ENCODE assay signal across 21 mouse cellular contexts in the genomic region with DNA sequence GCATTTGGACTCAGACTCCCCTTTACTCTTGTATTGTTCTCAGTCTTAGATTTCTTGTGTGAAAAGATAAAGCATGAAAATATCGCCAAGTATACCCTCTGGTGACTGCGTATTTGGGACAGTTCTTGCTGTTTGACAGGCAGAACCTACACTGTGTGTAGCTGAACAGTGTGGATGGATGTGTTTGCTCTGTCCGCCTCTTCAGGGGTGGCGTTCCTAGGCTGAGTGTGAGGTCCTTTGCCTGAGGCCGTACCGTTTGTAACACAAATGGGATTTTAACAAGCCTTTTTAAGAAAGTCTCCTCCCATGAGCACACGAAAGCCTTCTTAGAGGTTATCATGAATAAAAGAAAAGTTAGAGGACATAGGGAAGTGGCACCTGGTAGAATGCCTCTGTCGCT.
DNase-seq lines count a peak whose midpoint lies in the region; ATAC-seq lines count a peak whose summit lies in the region.
"Had no signal": no experiment of that assay in that cellular context is flagged by ENCODE, and none has a peak within 500 bp of the region (broad histone marks: within the 10 kb centered on the region; RNA-seq: fewer than 3 reads in every experiment).

No protein-coding gene starts in this region.

- no peak for ATAC-seq in midbrain, embryonic 15.5 days (replicated peaks)
- ATAC-seq in neural tube, embryonic 15.5 days (ENCODE audit: low FRiP score): no peak
- no peak for ATAC-seq in forebrain, embryonic 11.5 days (replicated peaks; ENCODE audit: low FRiP score)
- ATAC-seq: forebrain, embryonic 13.5 days; forebrain, postnatal 0 days; intestine, embryonic 16.5 days had no signal

- H3K4me2 ChIP-seq in midbrain, embryonic 15.5 days: no peak overlapping the region
- H3K4me2 ChIP-seq in neural tube, embryonic 15.5 days: no peak overlapping the region
- H3K4me2 ChIP-seq in forebrain, embryonic 11.5 days (ENCODE audit: low read depth, low read length, severe bottlenecking): no peak overlapping the region
- H3K4me2 ChIP-seq: embryonic facial prominence, embryonic 12.5 days; forebrain, embryonic 13.5 days; heart, embryonic 11.5 days; heart, embryonic 15.5 days; hindbrain, embryonic 15.5 days had no signal

- 0 out of 2 replicates have a peak overlapping the region, but pooled peaks have one; percentile 46 for H3K27ac ChIP-seq in midbrain, embryonic 10.5 days (replicated peaks)
- H3K27ac ChIP-seq in midbrain, embryonic 15.5 days: no peak overlapping the region
- no peak overlapping the region for H3K27ac ChIP-seq in neural tube, embryonic 15.5 days (replicated peaks)
- H3K27ac ChIP-seq in forebrain, embryonic 11.5 days (ENCODE audit: low read depth, low read length): no peak overlapping the region
- H3K27ac ChIP-seq: embryonic facial prominence, embryonic 12.5 days; forebrain, embryonic 13.5 days; heart, adult 2 months; heart, embryonic 15.5 days; hindbrain, embryonic 15.5 days had no signal

- H3K36me3 ChIP-seq in midbrain, embryonic 10.5 days: no peaks in the 10 kb centered on the region
- no peaks in the 10 kb centered on the region for H3K36me3 ChIP-seq in midbrain, embryonic 15.5 days (replicated peaks)
- H3K36me3 ChIP-seq in neural tube, embryonic 15.5 days: no peaks in the 10 kb centered on the region
- H3K36me3 ChIP-seq in forebrain, embryonic 11.5 days (ENCODE audit: control insufficient read depth, insufficient read depth, low read length): no peaks in the 10 kb centered on the region
- H3K36me3 ChIP-seq: embryonic facial prominence, embryonic 12.5 days; heart, embryonic 15.5 days; hindbrain, embryonic 15.5 days had no signal

- DNase-seq in midbrain, embryonic 10.5 days (ENCODE audit: low spot score): no peak
- DNase-seq in ES-CJ7 (ENCODE audit: low read depth, low spot score) (peak; percentile 30), WW6 (ENCODE audit: low read depth, low spot score) (peak; percentile 5)
- DNase-seq in mesoderm, embryonic 11.5 days (ENCODE audit: low read depth, low spot score): peak; percentile 10
- no peak for DNase-seq in kidney, adult 9 months
- no peak for DNase-seq in forebrain, embryonic 11.5 days (ENCODE audit: low spot score)
- DNase-seq: adrenal gland, postnatal 10 days; cerebellum, adult 18-20 months; cerebellum, postnatal 10 days; forebrain, postnatal 0 days; gastrocnemius, postnatal 36 days; heart, adult 2 months; heart, postnatal 14 days had no signal

- H3K27me3 ChIP-seq in midbrain, embryonic 10.5 days (ENCODE audit: low read depth, poor library complexity, severe bottlenecking): peaks cover 14% of the 10 kb centered on the region; the same call in 1 of the 2 replicates
- peaks cover 8% of the 10 kb centered on the region for H3K27me3 ChIP-seq in midbrain, embryonic 15.5 days (replicated peaks)
- no peaks in the 10 kb centered on the region for H3K27me3 ChIP-seq in neural tube, embryonic 15.5 days (replicated peaks)
- no peaks in the 10 kb centered on the region for H3K27me3 ChIP-seq in forebrain, embryonic 11.5 days (ENCODE audit: control insufficient read depth, insufficient read depth, low read length)
- H3K27me3 ChIP-seq: forebrain, embryonic 13.5 days; hindbrain, embryonic 15.5 days had no signal

- no peaks in the 10 kb centered on the region for H3K9me3 ChIP-seq in midbrain, embryonic 10.5 days (replicated peaks)
- no peaks in the 10 kb centered on the region for H3K9me3 ChIP-seq in midbrain, embryonic 15.5 days
- no peaks in the 10 kb centered on the region for H3K9me3 ChIP-seq in neural tube, embryonic 15.5 days (replicated peaks)
- no peaks in the 10 kb centered on the region for H3K9me3 ChIP-seq in forebrain, embryonic 11.5 days (ENCODE audit: control insufficient read depth, low read length)
- H3K9me3 ChIP-seq: embryonic facial prominence, embryonic 12.5 days; forebrain, embryonic 13.5 days; heart, embryonic 15.5 days; hindbrain, embryonic 15.5 days had no signal

- WGBS in midbrain, embryonic 10.5 days: 46% methylated on average over 8 of the region's 8 CpGs
- 28% methylated on average over 8 of the region's 8 CpGs for WGBS in midbrain, embryonic 15.5 days
- 47% methylated on average over 8 of the region's 8 CpGs for WGBS in neural tube, embryonic 15.5 days
- WGBS in forebrain, embryonic 11.5 days: 46% methylated on average over 8 of the region's 8 CpGs

- H3K4me3 ChIP-seq in midbrain, embryonic 10.5 days: no peak overlapping the region
- no peak overlapping the region for H3K4me3 ChIP-seq in midbrain, embryonic 15.5 days
- no peak overlapping the region for H3K4me3 ChIP-seq in neural tube, embryonic 15.5 days (replicated peaks)
- H3K4me3 ChIP-seq in forebrain, embryonic 11.5 days (ENCODE audit: low read depth, low read length): no peak overlapping the region
- H3K4me3 ChIP-seq: embryonic facial prominence, embryonic 12.5 days; forebrain, embryonic 13.5 days; heart, adult 2 months; heart, embryonic 15.5 days; hindbrain, embryonic 15.5 days had no signal

- H3K4me1 ChIP-seq in midbrain, embryonic 10.5 days: peaks cover 24% of the 10 kb centered on the region
- H3K4me1 ChIP-seq in midbrain, embryonic 15.5 days: peaks cover 14% of the 10 kb centered on the region; the same call in 1 of the 2 replicates
- H3K4me1 ChIP-seq in neural tube, embryonic 15.5 days: 0 out of 2 replicates have a peak, but pooled peaks cover 4% of the 10 kb centered on the region
- peaks cover 3% of the 10 kb centered on the region; the same call in 1 of the 2 replicates for H3K4me1 ChIP-seq in forebrain, embryonic 11.5 days (replicated peaks; ENCODE audit: control insufficient read depth, insufficient read depth, low read length)
- H3K4me1 ChIP-seq: embryonic facial prominence, embryonic 12.5 days; heart, embryonic 15.5 days; hindbrain, embryonic 15.5 days had no signal

- H3K9ac ChIP-seq in midbrain, embryonic 15.5 days: no peak overlapping the region
- H3K9ac ChIP-seq in neural tube, embryonic 15.5 days (replicated peaks): no peak overlapping the region
- H3K9ac ChIP-seq in forebrain, embryonic 11.5 days (ENCODE audit: low read length): no peak overlapping the region
- H3K9ac ChIP-seq: embryonic facial prominence, embryonic 12.5 days; forebrain, embryonic 13.5 days; forebrain, postnatal 0 days; heart, embryonic 15.5 days; hindbrain, embryonic 15.5 days had no signal

Comparison
In these comparisons a context has a peak if more than half of its experiments do, and no peak if none do; other contexts are left out.
1. DNase-seq: peak in ES-CJ7 (single experiment), WW6 (single experiment) and mesoderm, embryonic 11.5 days (single experiment); none in midbrain, embryonic 10.5 days (single experiment), kidney, adult 9 months (single experiment) and forebrain, embryonic 11.5 days (single experiment).